Mouse (Mus musculus): ENCODE measurements around the gene Hcst. TPM values are rescaled to one million over a fixed set of nuclear protein-coding genes. Genes with fewer than 3 reads are reported as not detected.

Gene Hcst
- total and polyA plus RNA-seq, 3 experiments: 11.8 to 11.9 (median 11.8) TPM

DNA sequence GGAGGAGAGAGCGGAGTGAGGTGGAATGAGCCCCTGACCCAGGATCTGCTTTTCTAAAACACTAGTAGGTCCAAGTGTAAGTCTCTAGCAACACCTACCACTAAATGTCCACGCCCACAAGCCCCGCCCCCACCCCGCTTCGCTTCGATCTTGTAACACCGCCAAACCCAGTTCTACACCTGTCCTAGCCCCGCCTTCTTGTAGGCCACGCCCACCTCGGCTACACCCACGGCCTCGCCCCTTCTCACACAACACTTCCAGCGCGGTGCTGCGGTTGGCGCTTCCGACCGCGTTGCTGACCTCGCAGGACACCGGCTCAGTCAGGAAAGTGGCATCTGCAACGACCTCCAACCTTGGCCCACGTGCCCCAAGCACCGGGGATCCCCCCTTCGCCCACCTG lies 34.1 kb upstream of the Hcst start (continued):
- TF ChIP-seq TCF12 (IDR thresholded peaks at IDR 0.05; ENCODE audit: low read depth, low read length) (no peak), BHLHE40 (IDR thresholded peaks at IDR 0.05; ENCODE audit: low read depth, low read length) (peak; percentile 65)

DNA sequence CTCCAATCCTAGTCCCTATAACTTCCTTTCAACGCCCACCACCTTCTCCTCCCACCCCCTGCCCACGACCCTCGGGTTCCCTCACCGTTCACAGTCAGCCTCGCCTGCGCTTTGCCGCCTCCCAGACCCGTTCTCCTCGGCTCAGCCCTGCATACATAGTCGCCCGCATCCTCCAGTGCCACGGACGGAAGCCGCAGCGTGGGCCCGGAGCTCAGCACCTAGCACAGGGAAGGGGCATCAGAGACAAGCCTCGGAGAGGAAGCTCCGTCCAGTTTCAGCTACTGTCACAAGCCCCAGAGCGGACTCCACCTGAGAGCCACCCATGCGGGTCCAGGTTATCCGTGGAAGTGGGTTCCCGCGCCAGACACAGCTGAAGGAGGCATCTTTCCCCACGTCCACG lies 33.7 kb upstream of the Hcst start:
- Histone ChIP-seq H3K4me3 (replicated peaks in 1 of 3; ENCODE audit: low read depth in 2 of 3, low read length in 2 of 3, poor library complexity in 1 of 3) (peak overlapping the region in 1 of 3 experiments; percentile 11), H3K9ac (ENCODE audit: insufficient read depth, low read depth) (no peak overlapping the region), H3K4me2 (ENCODE audit: insufficient read depth, low read depth, poor library complexity, severe bottlenecking) (peak overlapping the region; percentile 70), H3K9me3 (replicated peaks; ENCODE audit: low read length) (peaks cover under 1% of the 10 kb centered on the region), H3K27ac (ENCODE audit: insufficient read depth, low read depth) (no peak overlapping the region), H3K27me3 (replicated peaks) (peaks cover 84% of the 10 kb centered on the region), H3K4me1 (ENCODE audit: control insufficient read depth in 1 of 2, insufficient read depth in 2 of 2) (peaks cover 16 to 31% of the 10 kb centered on the region in 2 experiments), H3K36me3 (replicated peaks in 1 of 2; ENCODE audit: control insufficient read depth in 1 of 2, insufficient read depth in 1 of 2, low read length in 1 of 2) (no peaks in the 10 kb centered on the region), H3K79me2 (replicated peaks; ENCODE audit: control insufficient read depth, extremely low read depth, insufficient read depth, poor library complexity, severe bottlenecking) (no peaks in the 10 kb centered on the region)
- DNase-seq (ENCODE audit: extremely low read depth): no peak
- in situ Hi-C loops (cut with MboI; ENCODE audit: low pct_ligation_motif_present, low pct_unique_long_range_greater_than_20kb, low sequenced_read_pairs): no loop called here
- no peak for TF ChIP-seq RAD21 (IDR thresholded peaks at IDR 0.05; ENCODE audit: low read depth, low read length)
- TF ChIP-seq EP300 (IDR thresholded peaks at IDR 0.05; ENCODE audit: low read length): no peak
- no peak for TF ChIP-seq MAZ (IDR thresholded peaks at IDR 0.05; ENCODE audit: low read depth, low read length)
- TF ChIP-seq NRF1 (IDR thresholded peaks at IDR 0.05; ENCODE audit: low read depth, low read length): no peak
- TF ChIP-seq MXI1 (IDR thresholded peaks at IDR 0.05; ENCODE audit: low read depth, low read length): no peak
- TF ChIP-seq CHD2 (IDR thresholded peaks at IDR 0.05; ENCODE audit: low read length): no peak
- no peak for TF ChIP-seq IRF4 (IDR thresholded peaks at IDR 0.05; ENCODE audit: low read depth, low read length)
- no peak for TF ChIP-seq KAT2A (IDR thresholded peaks at IDR 0.05; ENCODE audit: insufficient replicate concordance, low read length)
- TF ChIP-seq CTCF (conservative IDR thresholded peaks at IDR 0.05 in 1 of 2, IDR thresholded peaks at IDR 0.05 in 1 of 2; ENCODE audit: low read depth in 2 of 2, low read length in 2 of 2): no peak
- TF ChIP-seq BHLHE40 (IDR thresholded peaks at IDR 0.05; ENCODE audit: low read depth, low read length): no peak
- TF ChIP-seq TCF12 (IDR thresholded peaks at IDR 0.05; ENCODE audit: low read depth, low read length): no peak
- no peak for TF ChIP-seq NELFE (IDR thresholded peaks at IDR 0.05; ENCODE audit: low read depth, low read length)
- TF ChIP-seq SMC3 (IDR thresholded peaks at IDR 0.05; ENCODE audit: low read depth, low read length): no peak
- no peak for TF ChIP-seq TBP (conservative IDR thresholded peaks at IDR 0.05; ENCODE audit: low read depth, low read length)
- TF ChIP-seq ZMIZ1 (IDR thresholded peaks at IDR 0.05; ENCODE audit: low read depth, low read length): no peak
- TF ChIP-seq ELF1 (IDR thresholded peaks at IDR 0.05; ENCODE audit: low read depth, low read length): no peak
- TF ChIP-seq CHD1 (IDR thresholded peaks at IDR 0.05; ENCODE audit: low read depth, low read length): no peak
- no peak for TF ChIP-seq E2F4 (IDR thresholded peaks at IDR 0.05; ENCODE audit: insufficient replicate concordance, low read depth, low read length)
- dilution Hi-C loops (cut with MboI; ENCODE audit: extremely low pct_ligation_motif_present, extremely low pct_unique_long_range_greater_than_20kb, low sequenced_read_pairs): no loop called here

DNA sequence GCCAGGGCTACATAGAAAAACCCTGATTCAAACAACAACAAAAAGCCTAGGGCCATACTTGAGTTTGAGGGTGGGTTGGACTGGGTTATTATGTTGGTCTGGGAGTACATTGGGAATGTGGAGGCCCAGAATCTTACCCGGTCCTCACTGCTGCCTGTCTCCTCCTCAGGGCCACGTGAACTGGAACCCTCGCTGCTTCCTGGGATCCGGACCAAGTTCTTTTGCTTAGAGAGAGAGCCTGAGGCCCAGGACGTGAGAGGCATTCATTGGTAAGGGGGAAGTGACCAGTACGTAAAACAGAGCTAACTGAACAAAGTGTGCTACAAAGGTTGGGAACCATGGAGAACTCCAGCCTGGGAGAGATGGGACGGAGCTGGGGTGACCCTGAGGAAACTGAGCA lies 30.6 kb upstream of the Hcst start:
- in situ Hi-C loops (cut with MboI; ENCODE audit: low pct_ligation_motif_present, low pct_unique_long_range_greater_than_20kb, low sequenced_read_pairs): no loop called here
- Histone ChIP-seq H3K36me3 (replicated peaks in 1 of 2; ENCODE audit: control insufficient read depth in 1 of 2, insufficient read depth in 1 of 2, low read length in 1 of 2) (no peaks in the 10 kb centered on the region), H3K27me3 (replicated peaks) (peaks cover 69% of the 10 kb centered on the region), H3K4me2 (ENCODE audit: insufficient read depth, low read depth, poor library complexity, severe bottlenecking) (no peak overlapping the region), H3K9me3 (replicated peaks; ENCODE audit: low read length) (peaks cover 28% of the 10 kb centered on the region), H3K27ac (ENCODE audit: insufficient read depth, low read depth) (no peak overlapping the region), H3K79me2 (replicated peaks; ENCODE audit: control insufficient read depth, extremely low read depth, insufficient read depth, poor library complexity, severe bottlenecking) (no peaks in the 10 kb centered on the region), H3K4me3 (replicated peaks in 1 of 3; ENCODE audit: low read depth in 2 of 3, low read length in 2 of 3, poor library complexity in 1 of 3) (no peak overlapping the region), H3K4me1 (ENCODE audit: control insufficient read depth in 1 of 2, insufficient read depth in 2 of 2) (peaks cover 13 to 14% of the 10 kb centered on the region in 2 experiments), H3K9ac (ENCODE audit: insufficient read depth, low read depth) (no peak overlapping the region)
- dilution Hi-C loops (cut with MboI; ENCODE audit: extremely low pct_ligation_motif_present, extremely low pct_unique_long_range_greater_than_20kb, low sequenced_read_pairs): no loop called here
- TF ChIP-seq ETS1 (conservative IDR thresholded peaks at IDR 0.05; ENCODE audit: low read depth, low read length) (no peak), NRF1 (IDR thresholded peaks at IDR 0.05; ENCODE audit: low read depth, low read length) (no peak), ZMIZ1 (IDR thresholded peaks at IDR 0.05; ENCODE audit: low read depth, low read length) (no peak), TCF12 (IDR thresholded peaks at IDR 0.05; ENCODE audit: low read depth, low read length) (no peak), ZNF384 (IDR thresholded peaks at IDR 0.05; ENCODE audit: low read depth, low read length) (no peak)
- no peak for DNase-seq (ENCODE audit: extremely low read depth)
